Mouse (Mus musculus) spleen, embryonic (tissue): Measurements from ENCODE around the gene Tmem222.

Source experiments
- CTCF ChIA-PET: fragments of 350-600 bp; sonication (Branson Sonifier 250); formaldehyde crosslinking; loops from one replicate; lab custom pipeline; 2022; lab: Charles Lee

Tmem222 gene

DNA sequence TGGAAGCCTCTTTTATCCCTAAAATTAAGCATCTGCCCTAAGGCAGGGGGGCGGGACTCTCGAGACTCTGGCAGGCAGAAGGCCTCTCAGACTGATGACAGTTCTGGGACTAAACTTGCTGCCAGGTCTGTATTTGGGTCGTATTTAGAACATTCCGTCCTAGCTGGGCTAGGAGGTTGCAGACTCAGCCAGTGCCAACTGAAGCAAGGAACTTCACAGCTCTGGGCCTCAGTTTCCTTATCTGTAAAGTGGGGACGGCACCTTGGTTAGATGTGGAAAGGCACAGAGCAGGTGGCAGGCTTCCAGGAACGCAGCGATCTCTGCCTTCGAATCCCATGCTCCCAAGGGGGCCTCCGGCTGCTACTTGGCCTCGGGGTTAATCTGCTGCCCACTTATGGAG, 51.5 kb downstream of the Tmem222 start:
- CTCF ChIA-PET = no interaction called here

DNA sequence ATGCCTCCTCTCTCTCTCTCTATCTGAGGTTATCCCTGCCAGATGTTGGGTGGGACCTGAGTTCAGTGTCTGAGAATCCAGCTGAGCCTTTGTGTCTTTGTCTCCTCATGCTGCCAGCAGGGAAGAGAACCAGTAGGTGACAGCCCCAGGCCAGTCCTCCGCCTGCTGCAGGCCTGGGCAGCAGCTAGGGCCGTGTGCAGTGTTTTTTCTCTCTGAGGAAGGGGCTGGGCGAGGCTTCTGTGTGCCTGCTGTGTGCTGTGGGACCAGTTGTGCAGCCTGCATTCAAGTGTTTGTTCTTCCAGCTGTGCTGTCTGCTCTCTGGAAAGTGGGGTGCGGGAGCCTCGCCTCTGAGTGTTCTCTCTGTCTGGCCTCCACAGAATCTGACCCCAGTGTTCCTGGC, 53.7 kb downstream of the Tmem222 start:
- CTCF ChIA-PET = no interaction called here

DNA sequence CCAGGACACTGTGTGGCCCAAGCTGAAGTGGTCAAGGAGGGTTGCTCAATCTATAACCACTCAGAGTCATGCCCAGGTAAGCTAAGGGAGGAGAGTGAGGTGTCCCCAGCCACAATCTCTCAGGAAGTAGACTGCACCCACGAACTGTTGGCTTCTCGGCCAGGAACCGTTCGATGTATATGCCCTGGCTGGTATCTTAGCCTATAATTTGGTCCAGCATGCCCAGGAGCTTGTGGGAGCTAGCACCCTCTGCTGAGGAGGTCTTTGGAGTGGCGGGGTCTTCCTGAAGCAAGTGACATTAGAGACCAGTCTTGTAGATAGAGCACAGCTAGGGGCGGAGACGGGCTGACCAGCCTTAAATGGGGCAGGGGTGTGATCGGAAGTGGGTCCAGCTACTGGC, 55.9 kb downstream of the Tmem222 start:
- CTCF ChIA-PET = no interaction called here

DNA sequence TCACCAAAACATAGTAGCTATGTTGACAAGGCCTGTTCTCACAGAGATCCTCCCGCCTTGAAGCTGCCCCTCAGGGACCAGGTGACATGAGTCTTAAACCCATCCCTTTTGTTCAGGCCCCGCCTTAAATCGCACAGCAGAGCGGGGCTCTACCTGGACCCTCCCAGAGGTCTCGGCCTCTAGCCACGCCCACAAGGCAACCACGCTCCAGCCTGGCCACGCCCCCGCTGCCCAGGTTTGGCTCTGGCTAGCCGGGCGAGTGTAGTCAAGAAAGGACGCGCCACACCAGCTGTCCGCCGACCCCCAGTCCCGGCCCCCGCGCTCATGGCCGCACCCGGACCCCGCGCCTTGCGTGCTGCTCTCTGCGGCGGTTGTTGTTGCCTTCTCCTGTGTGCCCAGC, 56.9 kb downstream of the Tmem222 start:
- CTCF ChIA-PET = interaction anchor here (0.6 kb wide), 1 partner anchor 1489 kb away, joined by 3 read pairs; no protein-coding TSS in a partner anchor

DNA sequence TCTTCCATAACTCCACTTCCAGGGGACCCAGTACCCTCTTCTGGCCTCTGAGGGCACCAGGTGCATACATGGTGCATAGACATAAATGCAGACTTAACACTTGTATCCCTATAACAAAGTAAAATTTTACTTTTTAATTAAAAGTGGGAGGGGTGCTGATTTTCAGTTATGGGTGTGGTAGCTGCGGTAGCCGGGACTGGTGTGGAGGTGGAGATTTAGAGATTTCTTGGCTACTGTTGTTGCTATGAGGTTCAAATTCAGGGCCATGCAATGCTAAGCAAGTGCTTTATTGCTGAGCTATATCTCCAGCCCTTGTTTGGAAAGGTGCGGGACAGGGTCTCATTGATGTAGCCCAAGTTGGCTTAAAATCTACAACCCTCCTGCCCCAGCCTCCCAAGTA, 58.8 kb downstream of the Tmem222 start:
- CTCF ChIA-PET = interaction anchor here (0.6 to 0.9 kb wide), 2 partner anchors 78 to 79 kb away, joined by 3 read pairs; no protein-coding TSS in a partner anchor

DNA sequence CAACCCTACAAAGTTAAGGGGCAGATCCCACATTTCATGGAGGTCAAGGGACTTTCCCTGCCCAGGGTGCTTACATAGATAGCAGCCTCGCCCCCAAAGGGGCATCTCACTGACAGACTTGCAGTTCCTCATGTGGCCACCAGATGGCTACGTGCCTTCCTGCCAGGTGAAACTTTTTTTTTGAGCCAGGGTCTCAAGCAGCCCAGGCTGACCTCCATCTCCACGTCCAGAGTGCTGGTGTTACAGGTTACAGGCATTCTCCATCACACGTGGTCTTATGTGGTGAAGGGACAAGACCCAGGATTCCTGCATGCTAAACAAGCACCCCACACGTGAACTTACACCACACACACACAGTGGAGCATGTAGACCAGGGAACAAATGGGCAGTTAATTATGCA, 60.0 kb downstream of the Tmem222 start:
- CTCF ChIA-PET = interaction anchor here (0.7 to 0.9 kb wide), 3 partner anchors 74 to 161 kb away, joined by 3 to 4 read pairs (median 3); no protein-coding TSS in a partner anchor
